Mouse (Mus musculus) ES-CJ7 (cell line): Measurements from ENCODE around the gene Gm3415.
"Not testable (repeated sequence)": the region's sequence is repeated elsewhere in the genome, so short reads cannot be mapped to it uniquely, and the experiment has no call there.

Source experiments
- DNase-seq: peaks from one replicate; pipeline ENCODE4 v3.0.0; 2011; ENCODE audit warnings: low read depth, low spot score

The Gm3415 gene

DNA sequence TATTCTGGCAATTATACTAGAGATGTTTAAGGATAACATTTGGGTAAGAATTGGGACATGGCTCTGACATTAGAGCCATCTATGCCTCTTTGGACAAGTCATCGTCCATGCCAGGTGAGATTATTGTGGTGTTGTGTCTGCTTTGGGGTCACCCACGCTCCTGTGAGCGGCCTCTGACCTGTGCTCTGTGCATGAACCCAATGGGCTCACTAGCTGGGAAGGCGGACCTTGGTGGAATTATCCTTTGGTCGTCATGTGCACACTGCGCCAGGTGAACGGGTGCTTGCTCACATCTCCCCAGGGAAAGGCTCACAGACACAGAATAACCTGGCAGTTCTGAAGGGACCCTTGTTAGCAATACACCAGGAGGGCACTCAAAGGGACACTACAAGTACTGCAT, 43.3 kb downstream of the Gm3415 start:
- not testable (repeated sequence) for DNase-seq

DNA sequence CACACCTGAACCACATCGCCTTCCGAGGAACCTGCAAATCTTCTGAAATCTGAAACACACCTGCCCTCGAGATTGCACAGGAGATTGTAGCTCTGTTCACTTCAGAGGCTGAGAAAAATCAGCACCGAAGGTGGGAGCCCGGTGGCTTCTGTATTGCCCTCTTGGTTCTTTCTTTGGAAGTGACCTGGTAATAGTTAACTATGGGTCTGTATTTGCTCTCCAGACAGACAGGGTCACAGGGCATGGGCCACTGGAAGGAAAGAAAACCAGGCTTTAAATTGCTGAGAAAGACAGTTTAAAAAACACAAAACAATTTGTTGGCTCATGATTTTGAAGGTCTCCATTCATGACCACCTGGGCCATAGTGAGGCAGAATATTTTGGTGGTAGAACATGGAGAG, 44.0 kb downstream of the Gm3415 start:
- no peak for DNase-seq

- DNase-seq: no peak
Observed at GRCm38 (mm10) chr5:146606221-146606620, 50.3 kb downstream of the Gm3415 start.

DNA sequence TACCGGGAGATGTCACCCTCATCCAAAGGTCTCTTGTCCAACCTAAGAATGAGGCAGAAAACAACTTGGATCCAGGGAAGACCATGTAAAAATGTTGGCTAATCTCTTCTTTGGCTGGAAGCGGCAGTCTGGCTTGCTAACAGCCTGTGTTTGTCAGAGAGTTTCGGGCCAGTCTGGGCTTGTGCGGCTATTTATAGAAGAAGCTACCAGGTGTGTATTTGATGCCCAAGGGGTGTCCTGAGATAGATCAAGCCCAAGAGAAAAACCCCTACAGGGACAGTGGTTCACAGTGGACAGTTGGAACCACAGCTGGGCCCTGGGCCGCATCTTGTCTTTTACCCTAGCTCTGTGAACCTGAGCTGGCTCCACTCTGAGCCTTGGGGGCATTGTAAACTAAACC, 51.0 kb downstream of the Gm3415 start:
- no peak for DNase-seq

- no peak for DNase-seq
Observed at GRCm38 (mm10) chr5:146607816-146608215, 51.9 kb downstream of the Gm3415 start.
